Mouse (Mus musculus): ENCODE data around the gene Slc39a1. TPM values are rescaled to one million over a fixed set of nuclear protein-coding genes. Genes with fewer than 3 reads are reported as not detected.
"Not testable (repeated sequence)": the region's sequence is repeated elsewhere in the genome, so short reads cannot be mapped to it uniquely, and the experiment has no call there.

Gene Slc39a1
- total RNA-seq, 2 experiments from 2014 or later, result 62.0 to 65.5 TPM

DNA sequence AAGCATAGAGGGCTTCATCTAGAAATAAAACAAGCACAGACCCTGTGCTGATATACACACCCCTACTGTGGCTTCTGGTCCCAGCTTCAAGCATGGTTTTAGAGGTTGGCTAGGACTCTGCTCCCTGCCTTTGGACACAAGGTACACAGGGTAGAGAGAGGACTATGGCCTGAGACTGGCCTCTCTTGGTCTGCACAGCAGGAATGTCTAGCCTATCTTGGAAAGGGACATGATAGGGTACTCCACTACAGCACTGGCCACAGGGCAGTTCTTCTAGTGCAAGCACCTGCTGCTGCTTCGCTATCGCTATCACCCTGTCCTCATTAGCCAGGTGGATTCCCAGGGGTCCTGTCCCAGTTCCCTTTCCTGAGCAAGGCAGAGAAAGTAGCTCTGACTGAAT, 6.7 kb upstream of the Slc39a1 start:
- no peak for DNase-seq

- DNase-seq, result no peak
These were observed 6.2 kb upstream of the Slc39a1 start for GRCm38 (mm10) chr3:90241669-90242358.

DNA sequence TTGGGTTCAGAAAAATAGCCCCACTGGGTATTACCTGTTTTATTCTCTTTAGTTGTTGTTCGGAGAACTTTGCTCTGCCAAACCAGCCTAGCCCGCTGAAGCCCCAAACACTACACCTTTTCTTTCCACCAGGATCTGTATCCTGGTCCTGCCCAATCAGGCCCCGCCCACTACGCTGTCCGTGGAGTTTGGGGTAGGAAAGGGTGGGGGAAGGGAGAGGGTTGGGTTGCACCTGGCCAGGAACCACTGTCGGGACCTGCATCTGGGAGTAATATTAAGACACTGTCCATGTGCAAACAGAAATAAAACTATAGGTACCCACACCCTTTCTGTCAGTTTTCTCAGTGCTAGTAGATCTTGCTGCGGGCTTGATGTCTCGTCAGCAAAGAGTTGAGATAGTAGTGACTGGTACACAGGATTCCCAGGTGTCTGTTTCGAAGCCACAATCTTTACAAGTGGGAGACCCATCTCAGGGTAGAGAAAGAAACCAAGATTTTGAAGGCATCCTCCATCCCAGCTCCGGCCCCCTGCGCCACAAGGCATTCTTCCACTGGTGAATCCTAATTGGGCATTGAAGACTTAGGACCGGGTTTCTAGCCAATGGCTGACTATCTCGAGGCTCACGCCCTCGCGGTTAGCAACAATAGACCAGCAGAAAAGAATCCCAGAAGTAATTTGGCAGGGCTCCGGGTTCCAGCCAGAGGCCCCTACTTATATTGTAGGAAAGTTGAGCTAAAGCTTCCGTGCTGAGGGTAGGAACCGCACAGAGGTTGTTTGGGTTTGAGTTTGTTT, 4.8 kb upstream of the Slc39a1 start, which contains the start of gene Creb3l4:
TSS of gene Creb3l4 (minus strand) at position 529 of the 792 bp plus-strand sequence.
- DNase-seq, result peak; percentile 57 to 65

GRCm38 (mm10) chr3:90245406-90245805, 2.6 kb upstream of the Slc39a1 start:
- DNase-seq, result no peak

DNA sequence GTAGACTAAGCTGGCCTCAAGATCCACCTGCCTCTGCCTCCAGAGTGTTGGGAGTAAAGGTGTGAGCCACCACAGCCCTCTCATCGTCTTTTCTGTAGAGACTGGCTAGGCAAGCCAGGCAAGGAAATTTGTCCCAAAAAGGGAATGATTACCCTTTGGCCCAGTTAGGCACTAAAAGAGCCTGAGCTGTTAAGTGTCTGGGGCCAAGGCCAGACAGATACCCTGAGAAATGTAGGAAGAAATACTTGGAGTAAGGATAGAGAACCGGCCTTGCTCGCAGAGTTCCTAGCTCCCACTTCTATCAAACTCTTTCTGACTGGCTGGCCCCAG, 377 bp upstream of the Slc39a1 start:
- no peak for DNase-seq

DNA sequence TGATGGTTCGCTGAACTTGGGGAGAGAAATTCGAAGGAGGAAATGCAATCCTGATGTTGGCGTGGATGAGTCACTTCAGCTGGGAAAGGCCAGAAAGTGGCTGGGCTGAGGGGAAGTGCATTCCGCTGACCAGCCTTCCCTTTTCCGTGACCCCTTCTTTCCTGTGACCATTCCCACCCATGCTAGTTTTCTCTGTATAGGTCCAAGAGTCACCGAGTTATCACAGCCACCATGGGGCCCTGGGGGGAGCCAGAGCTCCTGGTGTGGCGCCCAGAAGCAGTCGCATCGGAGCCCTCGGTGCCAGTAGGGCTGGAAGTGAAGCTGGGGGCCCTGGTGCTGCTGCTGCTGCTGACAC, 751 bp downstream of the Slc39a1 start:
- peak in 1 of 2 experiments; percentile 72 for DNase-seq

DNA sequence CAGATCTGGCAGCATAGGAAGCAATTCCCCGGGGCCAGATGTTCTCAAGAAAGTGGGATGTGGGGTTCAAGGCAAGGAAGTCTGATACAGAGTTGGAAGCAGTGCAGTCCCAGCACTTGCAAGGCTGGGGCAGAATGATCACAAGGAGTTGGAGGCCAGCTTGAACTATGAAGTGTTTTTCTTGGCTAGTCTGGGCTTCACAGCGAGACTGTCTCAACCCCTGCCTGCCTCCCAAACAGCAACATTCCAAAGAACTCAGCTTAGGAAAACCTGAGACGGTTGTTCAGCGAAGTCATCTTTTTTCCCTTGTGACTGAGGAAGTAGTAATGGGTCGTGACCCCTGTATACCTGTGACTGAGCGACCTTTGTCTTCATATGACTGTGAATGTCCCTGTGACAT, 2.8 kb downstream of the Slc39a1 start:
- no peak for DNase-seq

- DNase-seq, result not testable (repeated sequence)
These were observed 3.8 kb downstream of the Slc39a1 start for GRCm38 (mm10) chr3:90251731-90252226.

DNA sequence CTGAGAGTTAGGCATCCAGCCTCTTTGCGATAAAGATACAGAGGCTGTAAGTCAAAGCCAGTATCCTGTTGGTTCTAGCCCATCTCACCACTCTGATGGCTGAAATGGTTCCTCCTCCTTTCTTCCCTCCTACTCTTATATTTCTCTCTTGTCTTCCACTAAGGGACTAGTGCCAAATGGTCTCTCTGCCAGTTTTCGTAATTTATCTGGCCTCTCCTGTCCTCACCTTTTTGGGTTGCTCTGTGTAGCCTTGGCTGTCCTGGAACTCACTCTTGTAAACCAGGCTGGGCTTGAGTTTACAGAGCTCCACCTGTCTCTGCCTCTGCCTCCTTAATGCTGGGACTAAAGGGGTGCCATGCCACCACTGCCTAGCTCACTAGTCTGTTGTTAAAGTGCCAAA, 4.7 kb downstream of the Slc39a1 start:
- peak; percentile 22 to 26 for DNase-seq

GRCm38 (mm10) chr3:90253174-90253573, 5.2 kb downstream of the Slc39a1 start:
- not testable (repeated sequence) for DNase-seq

GRCm38 (mm10) chr3:90253653-90254418, 5.9 kb downstream of the Slc39a1 start, which contains the start of gene Crtc2:
Gene Crtc2 (plus strand): TSS chr3:90254163.
- DNase-seq, result peak; percentile 95 to 99

DNA sequence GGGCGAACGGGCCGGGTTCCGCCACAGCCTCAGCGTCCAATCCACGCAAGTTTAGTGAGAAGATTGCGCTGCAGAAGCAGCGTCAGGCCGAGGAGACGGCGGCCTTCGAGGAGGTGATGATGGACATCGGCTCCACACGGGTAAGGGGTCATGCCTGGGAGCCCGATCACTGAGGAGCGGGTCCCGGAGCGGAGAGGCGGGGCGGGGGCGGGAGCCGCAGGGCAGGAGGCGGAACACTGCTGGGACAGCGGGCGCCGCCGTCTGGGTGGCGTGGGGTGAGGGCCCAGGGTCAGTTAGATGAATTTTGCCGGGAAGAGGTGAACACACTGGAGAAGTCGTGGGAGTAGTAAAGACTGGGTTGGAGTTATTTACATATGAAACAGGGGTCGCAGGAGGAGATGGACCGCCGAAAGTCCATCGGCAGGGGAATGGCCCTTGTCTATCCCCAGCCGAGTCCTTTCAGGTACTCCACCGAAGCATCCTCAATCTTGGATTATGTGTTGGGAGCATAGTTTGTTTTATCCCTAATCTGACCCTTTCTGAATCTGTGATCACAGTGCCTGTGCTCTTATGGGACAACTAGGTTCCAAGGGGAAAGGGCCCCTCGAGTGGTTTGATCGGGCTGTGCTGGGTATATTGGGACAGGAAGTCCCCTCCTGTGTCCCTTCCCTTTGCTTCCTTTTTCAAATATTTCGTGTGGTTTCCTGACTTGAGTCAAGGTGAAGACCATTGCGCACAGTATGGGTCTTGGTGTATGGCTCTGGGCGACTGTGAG, 6.6 kb downstream of the Slc39a1 start:
- no peak for DNase-seq

GRCm38 (mm10) chr3:90255194-90255565, 7.2 kb downstream of the Slc39a1 start:
- no peak for DNase-seq

DNA sequence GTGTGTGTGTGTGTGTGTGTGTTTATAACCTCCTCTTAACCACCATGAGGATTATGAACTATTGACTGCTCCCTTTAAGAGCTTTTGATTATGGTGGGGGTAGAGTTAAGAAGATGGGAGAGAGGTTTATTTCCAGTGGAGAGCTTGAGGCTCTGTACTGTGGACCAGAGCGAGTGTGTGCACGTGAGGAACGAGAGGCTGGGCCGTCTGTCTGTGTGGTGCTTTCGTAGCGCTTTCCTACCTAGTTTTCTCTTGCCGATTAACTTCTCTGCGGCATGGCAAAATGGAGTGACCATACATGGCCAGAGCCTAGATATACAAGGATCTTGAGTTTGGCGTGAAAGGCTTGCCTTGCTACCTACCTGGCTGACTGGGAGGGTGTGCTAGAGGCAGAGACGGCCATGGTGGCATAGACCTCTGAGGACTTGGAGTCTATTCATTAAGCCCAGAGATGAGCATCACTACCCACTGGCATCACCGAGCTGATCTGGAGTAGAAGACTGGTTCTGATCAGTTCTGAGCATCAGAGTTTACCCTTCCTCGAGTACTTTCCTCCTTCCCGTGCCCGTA, 7.9 kb downstream of the Slc39a1 start:
- DNase-seq, result no peak

DNA sequence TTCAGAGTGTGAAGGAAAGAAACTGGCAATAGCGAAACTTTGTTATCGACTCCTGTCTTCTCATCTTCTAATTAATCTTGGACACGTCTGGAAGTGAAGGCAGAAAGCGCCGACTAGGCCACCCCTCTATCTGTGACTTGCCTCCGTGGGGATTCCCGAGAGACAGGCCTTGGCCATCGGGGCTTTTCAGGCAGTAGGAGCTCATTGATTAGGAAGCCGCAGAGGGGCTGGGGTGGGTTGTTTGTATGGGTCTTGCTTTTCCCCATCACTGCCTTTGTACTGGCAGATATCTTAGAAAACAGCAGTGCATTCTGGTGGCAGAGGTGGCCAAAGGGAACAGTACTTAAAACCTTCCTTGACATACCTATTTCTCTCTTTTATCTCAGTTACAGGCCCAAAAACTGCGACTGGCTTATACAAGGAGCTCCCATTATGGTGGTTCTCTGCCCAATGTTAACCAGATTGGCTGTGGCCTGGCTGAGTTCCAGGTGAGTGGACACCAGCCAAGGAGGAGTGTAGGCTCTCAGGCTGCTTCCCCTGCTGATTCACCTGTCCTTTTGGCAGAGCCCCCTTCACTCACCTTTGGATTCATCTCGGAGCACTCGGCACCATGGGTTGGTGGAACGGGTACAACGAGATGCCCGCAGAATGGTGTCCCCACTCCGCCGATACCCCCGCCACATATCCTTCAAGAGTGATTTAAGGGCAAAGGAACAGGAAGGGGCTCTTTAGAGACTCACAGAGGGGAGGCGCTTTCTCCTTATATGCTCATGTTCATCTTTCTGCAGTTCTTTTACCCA, 9.0 kb downstream of the Slc39a1 start:
- DNase-seq, result no peak

GRCm38 (mm10) chr3:90258521-90258920, 10.5 kb downstream of the Slc39a1 start:
- no peak for DNase-seq

DNA sequence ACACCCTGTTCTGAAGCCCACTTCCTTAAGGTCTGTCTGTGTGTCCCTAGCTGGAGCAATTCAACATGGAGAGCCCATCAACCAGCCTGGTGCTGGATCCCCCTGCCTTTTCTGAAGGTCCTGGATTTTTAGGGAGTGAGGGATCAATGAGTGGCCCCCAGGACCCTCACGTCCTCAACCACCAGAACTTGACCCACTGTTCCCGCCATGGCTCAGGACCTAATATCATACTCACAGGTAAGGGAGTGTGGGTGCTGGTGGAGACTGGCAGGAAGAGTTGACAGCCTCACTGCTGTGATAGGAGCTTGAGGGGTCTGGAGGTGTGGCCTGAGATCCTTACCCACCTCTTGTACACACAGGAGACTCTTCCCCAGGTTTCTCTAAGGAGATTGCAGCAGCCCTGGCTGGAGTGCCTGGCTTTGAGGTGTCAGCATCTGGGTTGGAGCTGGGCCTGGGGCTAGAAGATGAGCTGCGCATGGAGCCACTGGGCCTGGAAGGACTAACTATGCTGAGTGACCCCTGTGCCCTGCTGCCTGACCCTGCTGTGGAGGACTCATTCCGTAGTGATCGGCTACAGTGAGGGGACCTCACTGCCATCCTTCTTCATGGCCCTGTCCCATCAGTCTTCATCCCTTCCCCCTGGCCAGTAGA, 15.3 kb downstream of the Slc39a1 start:
- no peak for DNase-seq

- DNase-seq, result no peak
These were observed 16.7 kb downstream of the Slc39a1 start for GRCm38 (mm10) chr3:90264687-90265033.

DNA sequence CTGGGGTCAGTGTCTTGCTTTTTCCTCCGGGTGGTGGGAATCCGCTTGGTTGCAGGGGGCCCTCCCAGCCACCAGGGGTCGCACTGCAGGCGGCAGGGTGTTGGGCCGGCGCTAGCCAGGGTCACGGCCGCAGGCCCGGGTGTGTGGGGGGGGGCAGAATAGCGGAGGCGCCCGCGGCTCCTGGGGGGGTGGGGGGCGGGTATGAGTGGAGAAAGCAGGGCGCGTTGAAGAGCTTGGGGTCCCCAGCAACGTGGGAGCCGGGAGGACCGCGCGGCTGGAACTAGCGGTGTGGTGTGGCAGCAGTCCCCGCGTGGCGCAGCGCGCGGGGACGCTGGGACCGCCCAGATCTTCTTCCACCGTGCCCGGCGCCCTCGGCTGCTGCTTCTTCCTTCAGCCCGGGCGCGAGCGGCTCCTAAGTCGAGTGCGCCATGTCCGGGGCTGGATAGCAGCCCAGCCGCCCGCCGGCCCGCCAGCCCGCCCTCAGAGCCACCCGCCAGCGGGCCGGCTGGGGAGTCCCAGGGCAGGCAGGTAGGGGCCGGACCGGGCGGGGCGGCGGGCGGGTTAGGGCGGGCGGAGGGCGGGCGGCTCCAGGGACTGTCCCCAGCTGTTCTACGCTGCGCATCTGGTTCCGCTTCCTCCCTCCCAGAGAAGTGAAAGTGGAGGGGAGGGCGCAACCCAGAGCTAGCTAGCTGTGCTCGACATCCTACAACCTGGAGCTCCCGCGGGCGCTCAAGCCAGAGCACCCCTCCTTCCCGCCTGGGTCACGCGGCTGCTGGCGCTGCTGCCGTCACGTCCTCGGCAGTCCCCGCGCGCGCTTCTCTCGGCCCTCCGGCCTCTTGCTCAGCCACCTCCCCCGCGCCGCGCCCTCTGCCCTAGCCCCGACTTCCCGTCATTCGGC, 17.3 kb downstream of the Slc39a1 start, which contains the start of gene Dennd4b:
TSS of gene Dennd4b (plus strand) at position 152 of the 898 bp plus-strand sequence.
- peak; percentile 96 for DNase-seq
